Mouse (Mus musculus) liver, embryonic 14.5 days (tissue): ENCODE measurements around the gene Usp45.

Experiments used
- CTCF ChIP-seq: IDR thresholded peaks from 2 replicates; pipeline ENCODE4 v1.5.1; 2016; ENCODE audit warnings: antibody characterized with exemption, low read depth, control low read depth
- EP300 ChIP-seq: IDR thresholded peaks from 2 replicates; pipeline ENCODE4 v1.6.1; 2016; ENCODE audit warnings: antibody characterized with exemption, low read depth

DNA sequence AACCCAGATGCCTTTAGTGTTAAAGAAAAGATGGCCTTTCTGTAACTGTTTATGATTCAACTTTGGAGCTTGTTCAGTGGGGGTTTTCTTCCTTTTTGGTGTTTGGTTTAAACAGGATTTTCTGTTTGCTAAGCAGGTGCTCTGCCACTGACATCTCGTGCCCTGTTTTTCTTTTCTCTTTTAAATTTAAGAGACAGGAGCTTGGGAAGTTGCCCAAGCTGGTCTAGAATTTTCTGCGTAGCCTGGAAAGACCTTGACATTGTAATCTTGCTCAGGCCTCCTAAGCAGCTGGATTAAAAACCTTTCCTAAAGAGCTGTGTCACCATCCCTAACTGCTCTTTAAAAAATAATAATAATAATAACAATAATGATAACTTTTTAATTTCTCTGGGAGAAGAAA lies 59.7 kb downstream of the Usp45 start:
- TF ChIP-seq CTCF (no peak), EP300 (no peak)
